Mouse (Mus musculus) liver, embryonic 11.5 days (tissue): ENCODE measurements around the gene Iqgap1. TPM values are rescaled to one million over a fixed set of nuclear protein-coding genes. Genes with fewer than 3 reads are reported as not detected.

Experiments used
- ATAC-seq: fragments of 200-750 bp; cut with Nextera tagmentation; replicated peaks from 2 replicates; pipeline ENCODE4 v1.8.0; 2017; ENCODE audit warnings: moderate number of reproducible peaks, mild to moderate bottlenecking, moderate TSS enrichment, moderate library complexity; ENCODE audit not compliant: low FRiP score
- DNase-seq: peaks from one replicate; pipeline ENCODE4 v3.0.0-alpha.2; 2017; ENCODE audit warnings: low spot score
- H3K27ac ChIP-seq: fragments of 300-500 bp; sonication (generic); 2 replicates; pipeline ENCODE4 v1.5.1; 2014; ENCODE audit warnings: mild to moderate bottlenecking, low read depth, low read length, control low read depth
- H3K27me3 ChIP-seq: fragments of 300-500 bp; sonication (generic); replicated peaks from 2 replicates; pipeline ENCODE4 v1.6.1; 2014; ENCODE audit warnings: low read length, mixed read lengths; ENCODE audit not compliant: control insufficient read depth, insufficient read depth
- H3K36me3 ChIP-seq: fragments of 300-500 bp; sonication (generic); 2 replicates; pipeline ENCODE4 v1.6.1; 2014; ENCODE audit warnings: mild to moderate bottlenecking, low read length, moderate library complexity, mixed read lengths; ENCODE audit not compliant: control insufficient read depth, insufficient read depth
- H3K4me1 ChIP-seq: fragments of 300-500 bp; sonication (generic); replicated peaks from 2 replicates; pipeline ENCODE4 v1.6.1; 2014; ENCODE audit warnings: low read length, mixed read lengths; ENCODE audit not compliant: control insufficient read depth, insufficient read depth
- H3K4me2 ChIP-seq: fragments of 300-500 bp; sonication (generic); 2 replicates; pipeline ENCODE4 v1.6.1; 2014; ENCODE audit warnings: mild to moderate bottlenecking, control low read depth, moderate library complexity
- H3K4me3 ChIP-seq: fragments of 300-500 bp; sonication (generic); 2 replicates; pipeline ENCODE4 v1.5.1; 2014; ENCODE audit warnings: low read depth, low read length, control low read depth
- H3K9ac ChIP-seq: fragments of 300-500 bp; sonication (generic); 2 replicates; pipeline ENCODE4 v1.6.1; 2014; ENCODE audit warnings: low read depth, low read length, control low read depth
- H3K9me3 ChIP-seq: fragments of 300-500 bp; sonication (generic); 2 replicates; pipeline ENCODE4 v1.6.1; 2016; ENCODE audit warnings: low read length, inconsistent platforms, mixed read lengths; ENCODE audit not compliant: control insufficient read depth
- WGBS: fragments of 180-500 bp; shearing (Covaris S2); extraction: QIAGEN DNeasy Blood & Tissue Kit; methylation state at CpG from one replicate; pipeline ENCODE4 v1.1.7; 2014; 5-methylcytosine and 5-hydroxymethylcytosine counted together
- polyA plus RNA-seq: library from polyadenylated mRNA; unstranded; fragments of >200 nt; fragmentation: Nextera tagmentation; extraction: Ambion mirVana; gene quantifications from 2 replicates; pipeline ENCODE4 v1.2.1, GENCODE M21; 2014

The Iqgap1 gene
- polyA plus RNA-seq, 1 experiment from 2014 or later: 28.2 TPM

- Histone ChIP-seq H3K36me3 (no peaks in the 10 kb centered on the region), H3K4me1 (peaks cover 10% of the 10 kb centered on the region; the same call in 1 of the 2 replicates), H3K9ac (no peak overlapping the region), H3K27ac (no peak overlapping the region), H3K27me3 (no peaks in the 10 kb centered on the region), H3K4me2 (no peak overlapping the region), H3K9me3 (no peaks in the 10 kb centered on the region), H3K4me3 (no peak overlapping the region)
- no peak for ATAC-seq
- DNase-seq: no peak
- WGBS: 69% methylated on average over 18 of the region's 18 CpGs
These were observed 2.5 kb upstream of the Iqgap1 start for GRCm38 (mm10) chr7:80828146-80828860.

DNA sequence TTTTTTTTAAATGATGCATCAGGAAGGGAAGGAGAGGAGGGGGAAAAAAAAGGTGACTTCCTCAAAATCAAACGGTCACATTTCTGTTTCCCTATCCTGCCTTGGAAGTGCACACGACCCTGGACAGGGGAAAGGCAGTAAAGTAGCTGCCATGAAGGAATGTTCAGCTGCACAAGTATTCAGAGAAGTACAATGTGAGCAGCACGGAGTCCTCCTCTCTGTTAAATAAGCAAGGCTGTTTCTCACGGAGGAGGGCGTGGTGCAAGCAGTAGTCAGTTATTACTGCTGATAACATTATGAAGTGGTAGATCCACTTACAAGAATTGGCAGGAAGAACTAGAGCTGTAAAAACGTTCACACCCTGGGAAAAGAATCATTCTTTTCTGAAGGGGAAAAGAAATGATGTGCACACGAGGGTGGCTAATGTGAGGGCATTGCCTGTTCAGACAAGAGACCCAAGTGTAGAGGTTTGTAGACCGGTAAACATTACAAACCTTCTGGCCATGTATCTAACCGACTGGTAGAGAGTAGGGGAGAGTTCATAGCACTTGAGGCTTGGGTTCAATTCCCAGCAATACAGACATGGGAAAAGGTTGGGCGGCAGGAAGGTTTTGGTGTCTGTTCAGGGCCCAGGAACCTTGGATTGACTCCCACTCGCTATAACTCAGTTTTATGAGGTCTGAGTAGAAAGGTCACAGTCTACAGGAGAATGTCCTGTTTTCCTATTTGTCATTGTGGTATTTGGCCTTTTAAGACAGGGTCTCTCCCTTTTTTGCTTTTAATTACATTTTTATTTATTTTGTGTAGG, 1.7 kb downstream of the Iqgap1 start:
- Histone ChIP-seq H3K36me3 (no peaks in the 10 kb centered on the region), H3K9me3 (no peaks in the 10 kb centered on the region), H3K4me2 (peak overlapping the region; percentile 39), H3K27me3 (no peaks in the 10 kb centered on the region), H3K4me3 (no peak overlapping the region), H3K4me1 (peaks cover 10% of the 10 kb centered on the region; the same call in 1 of the 2 replicates), H3K27ac (no peak overlapping the region; the same call in 1 of the 2 replicates), H3K9ac (no peak overlapping the region)
- DNase-seq: no peak
- 51% methylated on average over 11 of the region's 11 CpGs for WGBS
- ATAC-seq: 0 out of 2 replicates have a peak, but pooled peaks have one; percentile 54

GRCm38 (mm10) chr7:80823267-80823666, 2.5 kb downstream of the Iqgap1 start:
- Histone ChIP-seq H3K4me3 (no peak overlapping the region), H3K4me2 (no peak overlapping the region), H3K4me1 (peaks cover 10% of the 10 kb centered on the region; the same call in 1 of the 2 replicates), H3K9ac (no peak overlapping the region), H3K9me3 (no peaks in the 10 kb centered on the region), H3K36me3 (no peaks in the 10 kb centered on the region), H3K27ac (no peak overlapping the region), H3K27me3 (no peaks in the 10 kb centered on the region)
- DNase-seq (no peak), ATAC-seq (no peak)
- WGBS: 75% methylated on average over 4 of the region's 4 CpGs

GRCm38 (mm10) chr7:80820838-80821237, 4.9 kb downstream of the Iqgap1 start:
- Histone ChIP-seq H3K36me3 (no peaks in the 10 kb centered on the region), H3K9me3 (no peaks in the 10 kb centered on the region), H3K4me3 (no peak overlapping the region), H3K4me1 (peaks cover 10% of the 10 kb centered on the region; the same call in 1 of the 2 replicates), H3K9ac (no peak overlapping the region), H3K27ac (no peak overlapping the region), H3K4me2 (no peak overlapping the region), H3K27me3 (no peaks in the 10 kb centered on the region)
- ATAC-seq (no peak), DNase-seq (no peak)
- WGBS: 85% methylated on average over 4 of the region's 4 CpGs

DNA sequence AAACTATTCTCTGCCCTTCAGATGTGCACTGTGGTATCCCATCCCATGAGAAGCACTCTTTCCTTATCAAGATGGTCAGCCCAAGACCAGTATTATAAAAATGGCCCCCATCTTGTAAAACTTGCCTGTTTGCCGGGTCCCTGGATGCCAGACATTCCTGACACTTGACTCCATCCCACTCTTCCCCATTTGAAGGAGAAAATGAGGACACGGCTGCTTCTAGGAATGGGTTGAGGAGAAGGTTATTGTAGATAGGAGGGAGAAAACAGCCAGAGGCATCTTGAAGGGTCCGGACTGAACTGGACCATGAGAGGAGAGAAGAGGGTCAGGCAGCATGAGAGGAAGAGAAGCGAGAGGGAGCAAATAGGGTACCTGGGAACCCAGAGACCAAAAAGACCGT, 9.1 kb downstream of the Iqgap1 start:
- DNase-seq (no peak), ATAC-seq (no peak)
- no peak overlapping the region for H3K4me2 ChIP-seq
- 52% methylated on average over 5 of the region's 5 CpGs for WGBS
- H3K27me3 ChIP-seq: no peaks in the 10 kb centered on the region
- H3K4me1 ChIP-seq: no peaks in the 10 kb centered on the region
- no peak overlapping the region for H3K27ac ChIP-seq
- H3K9me3 ChIP-seq: no peaks in the 10 kb centered on the region
- H3K9ac ChIP-seq: no peak overlapping the region
- H3K4me3 ChIP-seq: no peak overlapping the region
- H3K36me3 ChIP-seq: no peaks in the 10 kb centered on the region

GRCm38 (mm10) chr7:80813397-80813796, 12.4 kb downstream of the Iqgap1 start:
- Histone ChIP-seq H3K9me3 (no peaks in the 10 kb centered on the region), H3K4me2 (no peak overlapping the region)
- WGBS: 72% methylated on average over 4 of the region's 4 CpGs

DNA sequence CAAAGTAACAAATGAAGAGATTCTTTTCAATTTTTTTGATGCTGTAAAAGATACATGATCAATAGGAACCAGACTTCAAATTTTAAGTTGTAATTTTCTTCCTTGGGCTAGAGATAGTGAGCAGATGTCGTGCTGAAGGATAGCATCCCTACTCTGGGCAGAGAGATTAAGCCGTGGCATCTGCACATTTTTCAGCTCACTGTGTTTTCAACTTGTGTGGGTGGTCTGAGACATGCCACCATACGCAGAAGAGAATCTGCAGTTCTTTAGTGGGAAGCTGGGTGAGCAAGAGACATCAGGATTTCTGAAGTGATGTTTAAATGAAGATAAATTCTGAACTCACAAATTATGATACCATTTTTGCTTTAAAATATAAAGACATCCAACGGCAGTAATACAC, 19.4 kb downstream of the Iqgap1 start:
- Histone ChIP-seq H3K4me1 (peaks cover 12% of the 10 kb centered on the region), H3K27me3 (no peaks in the 10 kb centered on the region), H3K4me2 (no peak overlapping the region), H3K4me3 (no peak overlapping the region), H3K9ac (no peak overlapping the region), H3K9me3 (no peaks in the 10 kb centered on the region), H3K36me3 (no peaks in the 10 kb centered on the region), H3K27ac (no peak overlapping the region)
- no peak for DNase-seq
- 57% methylated on average over 4 of the region's 4 CpGs for WGBS
- ATAC-seq: no peak

More at GRCm38 (mm10) chr7:80813397-80813796, 12.4 kb downstream of the Iqgap1 start:
- no peak for ATAC-seq
- Histone ChIP-seq H3K4me3 (no peak overlapping the region), H3K9ac (no peak overlapping the region), H3K4me1 (no peaks in the 10 kb centered on the region), H3K27ac (no peak overlapping the region), H3K36me3 (no peaks in the 10 kb centered on the region), H3K27me3 (no peaks in the 10 kb centered on the region)
- no peak for DNase-seq

GRCm38 (mm10) chr7:80803173-80803872, 22.5 kb downstream of the Iqgap1 start:
- Histone ChIP-seq H3K27me3 (no peaks in the 10 kb centered on the region), H3K9me3 (no peaks in the 10 kb centered on the region), H3K27ac (peak overlapping the region; percentile 56), H3K4me3 (peak overlapping the region; percentile 79), H3K36me3 (peaks cover 2% of the 10 kb centered on the region; the same call in 1 of the 2 replicates), H3K4me2 (peak overlapping the region; percentile 90), H3K4me1 (peaks cover 12% of the 10 kb centered on the region), H3K9ac (peak overlapping the region; percentile 84)
- ATAC-seq: peak; percentile 99
- under 1% methylated on average over 47 of the region's 47 CpGs for WGBS
- DNase-seq: peak; percentile 94
